Mouse (Mus musculus) testis, adult 2 months (tissue): ENCODE data around the gene Hps5. TPM values are rescaled to one million over a fixed set of nuclear protein-coding genes. Genes with fewer than 3 reads are reported as not detected.

Source experiments
- H3K27ac ChIP-seq: fragments of 200-500 bp; 2 replicates; pipeline ENCODE4 v1.5.1; 2012; ENCODE audit warnings: low read depth, low read length; ENCODE audit not compliant: control insufficient read depth, insufficient read depth
- H3K27me3 ChIP-seq: fragments of 200-500 bp; 2 replicates; pipeline ENCODE4 v1.6.1; 2012; ENCODE audit warnings: mild to moderate bottlenecking, low read length, moderate library complexity; ENCODE audit not compliant: control insufficient read depth, insufficient read depth
- H3K36me3 ChIP-seq: fragments of 200-500 bp; 2 replicates; pipeline ENCODE4 v1.6.1; 2012; ENCODE audit warnings: mild to moderate bottlenecking, low read length; ENCODE audit not compliant: control insufficient read depth, insufficient read depth
- H3K4me1 ChIP-seq: fragments of 200-500 bp; 2 replicates; pipeline ENCODE4 v1.6.1; 2012; ENCODE audit warnings: low read length; ENCODE audit not compliant: control insufficient read depth, insufficient read depth
- H3K4me3 ChIP-seq: fragments of 200-500 bp; 2 replicates; pipeline ENCODE4 v1.5.1; 2012; ENCODE audit warnings: low read depth, mild to moderate bottlenecking, low read length, moderate library complexity, mixed read lengths; ENCODE audit not compliant: control insufficient read depth
- CTCF ChIP-seq: fragments of 200-500 bp; IDR thresholded peaks from 2 replicates; pipeline ENCODE4 v1.5.1; 2012; ENCODE audit warnings: low read depth, mild to moderate bottlenecking, inconsistent platforms, low read length, moderate library complexity; ENCODE audit not compliant: control insufficient read depth, insufficient read depth, insufficient replicate concordance
- POLR2A ChIP-seq: fragments of 200-500 bp; IDR thresholded peaks from 2 replicates; pipeline ENCODE4 v1.6.1; 2012; ENCODE audit warnings: low read depth, mild to moderate bottlenecking, inconsistent platforms, low read length, moderate library complexity; ENCODE audit not compliant: control insufficient read depth
- polyA plus RNA-seq: library from polyadenylated mRNA; depleted of rRNA; stranded (reverse); fragments of >200 nt; gene quantifications from 2 replicates; pipeline ENCODE4 v1.2.3, GENCODE M21; 2012

Gene Hps5
- polyA plus RNA-seq, 1 experiment = 16.5 TPM

DNA sequence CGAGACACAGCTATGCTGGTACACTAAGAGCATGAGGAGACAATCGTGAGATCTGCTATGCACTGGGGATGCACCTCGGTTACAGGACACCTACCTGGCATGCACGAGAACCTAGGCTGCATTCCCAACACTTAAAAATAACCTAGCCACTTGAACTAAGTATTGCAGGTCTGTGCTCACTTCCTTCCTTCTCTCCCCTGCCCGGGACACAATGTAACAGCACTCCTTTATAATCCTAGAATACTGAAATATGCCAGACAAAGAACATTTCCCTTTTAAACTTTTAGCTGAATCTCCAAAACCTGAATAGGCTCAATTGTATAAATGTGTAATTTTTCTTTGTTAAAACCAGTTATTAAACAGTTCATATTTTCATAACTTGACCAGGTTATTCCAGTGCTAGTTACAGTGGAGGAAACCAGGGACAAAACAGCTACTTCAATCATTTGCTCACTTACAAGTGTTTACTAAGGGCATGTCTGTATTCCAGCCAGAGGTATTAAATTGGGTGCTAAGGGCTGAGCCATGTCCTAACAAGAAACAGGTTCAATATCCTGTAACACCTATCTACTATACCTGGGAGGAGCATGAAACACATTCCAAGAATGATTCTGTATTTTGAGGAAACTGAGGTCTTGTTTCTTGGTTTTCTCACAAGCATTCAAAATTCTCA lies 6.6 kb downstream of the Hps5 start:
- Histone ChIP-seq H3K4me1 (no peaks in the 10 kb centered on the region), H3K36me3 (peaks cover 6% of the 10 kb centered on the region), H3K27me3 (no peaks in the 10 kb centered on the region), H3K27ac (no peak overlapping the region), H3K4me3 (no peak overlapping the region)
- TF ChIP-seq CTCF = no peak
- no peak for TF ChIP-seq POLR2A

DNA sequence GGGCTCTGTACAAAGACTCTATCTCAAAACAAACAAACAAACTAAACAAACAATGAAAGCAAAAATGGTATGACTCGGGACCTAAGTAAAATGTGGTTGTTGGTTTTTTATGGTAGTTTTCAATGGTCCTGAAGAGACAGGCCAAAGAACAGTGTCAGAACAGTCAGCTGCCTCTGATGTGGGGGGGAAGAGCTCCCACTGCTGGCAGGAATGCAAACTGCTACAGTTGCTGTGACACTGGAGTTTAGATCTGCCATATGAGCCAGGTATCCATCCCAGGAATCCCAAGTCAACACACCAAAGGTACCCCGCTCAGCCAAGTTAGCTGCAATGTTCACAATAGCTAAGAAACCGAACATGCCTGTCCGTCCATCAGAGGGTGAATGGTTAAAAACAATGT lies 25.2 kb downstream of the Hps5 start:
- H3K27me3 ChIP-seq = no peaks in the 10 kb centered on the region
- H3K27ac ChIP-seq = no peak overlapping the region
- no peak overlapping the region for H3K4me3 ChIP-seq
- peak; percentile 88; the same call in 1 of the 2 replicates for TF ChIP-seq CTCF
- no peak for TF ChIP-seq POLR2A
- H3K4me1 ChIP-seq = no peaks in the 10 kb centered on the region
- H3K36me3 ChIP-seq = peaks cover 12% of the 10 kb centered on the region

DNA sequence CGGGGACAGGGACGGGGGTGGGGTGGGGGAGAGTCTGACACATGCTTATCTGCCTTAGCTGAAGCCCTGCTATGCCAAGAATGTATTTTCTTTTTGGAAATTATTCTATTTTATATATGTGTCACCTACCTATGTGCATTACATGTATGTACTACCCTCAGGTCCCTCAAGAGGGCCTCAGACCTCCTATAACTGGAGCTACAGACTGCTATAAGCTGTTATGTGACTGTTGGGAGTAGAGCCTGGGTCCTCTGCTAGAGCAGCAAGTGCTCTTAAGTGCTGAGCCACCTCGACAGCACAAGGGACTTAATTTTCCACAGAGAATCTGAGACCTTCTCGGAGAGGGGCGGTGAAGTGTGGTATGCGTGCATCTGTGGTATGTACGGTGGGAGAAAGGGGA lies 27.4 kb downstream of the Hps5 start:
- no peak overlapping the region for H3K4me3 ChIP-seq
- peaks cover 8% of the 10 kb centered on the region for H3K36me3 ChIP-seq
- no peak overlapping the region for H3K27ac ChIP-seq

GRCm38 (mm10) chr7:46767371-46767770 lies 28.5 kb downstream of the Hps5 start:
- no peak overlapping the region for H3K4me3 ChIP-seq
- H3K4me1 ChIP-seq = no peaks in the 10 kb centered on the region; the same call in 1 of the 2 replicates
- H3K36me3 ChIP-seq = peaks cover 8% of the 10 kb centered on the region
- no peaks in the 10 kb centered on the region for H3K27me3 ChIP-seq
- no peak overlapping the region for H3K27ac ChIP-seq
- TF ChIP-seq POLR2A (no peak), CTCF (no peak)

More for the DNA sequence above, 27.4 kb downstream of the Hps5 start:
- no peaks in the 10 kb centered on the region for H3K4me1 ChIP-seq
- TF ChIP-seq POLR2A (no peak), CTCF (no peak)
- no peaks in the 10 kb centered on the region for H3K27me3 ChIP-seq

GRCm38 (mm10) chr7:46764672-46765071 lies 31.2 kb downstream of the Hps5 start:
- Histone ChIP-seq H3K36me3 (peaks cover 8% of the 10 kb centered on the region), H3K27me3 (no peaks in the 10 kb centered on the region), H3K4me1 (peaks cover 8% of the 10 kb centered on the region), H3K27ac (no peak overlapping the region), H3K4me3 (no peak overlapping the region)
- TF ChIP-seq POLR2A = no peak
- no peak for TF ChIP-seq CTCF

DNA sequence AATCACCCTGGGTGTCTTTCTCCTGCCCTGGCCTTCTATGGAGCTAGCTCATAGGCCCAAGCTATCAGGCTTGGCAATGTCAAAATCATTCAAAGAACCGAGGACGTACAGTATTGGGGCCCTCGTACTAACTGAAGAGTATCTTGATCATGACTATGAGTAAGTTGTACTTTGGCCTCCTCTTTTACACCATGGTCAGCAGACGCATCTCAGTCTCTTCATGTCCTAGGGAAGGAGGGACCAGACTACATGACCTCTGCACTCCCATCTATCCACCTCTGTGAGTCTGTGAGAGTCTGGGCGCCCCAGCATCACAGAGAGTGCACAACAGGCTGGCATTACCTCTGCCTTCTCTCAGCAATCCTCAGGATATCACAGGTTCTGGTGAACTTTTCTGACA lies 33.3 kb downstream of the Hps5 start:
- no peaks in the 10 kb centered on the region for H3K27me3 ChIP-seq
- peaks cover 10% of the 10 kb centered on the region for H3K4me1 ChIP-seq
- H3K4me3 ChIP-seq = no peak overlapping the region
- TF ChIP-seq CTCF (no peak), POLR2A (no peak)
- no peak overlapping the region for H3K27ac ChIP-seq
- H3K36me3 ChIP-seq = peaks cover 3% of the 10 kb centered on the region

DNA sequence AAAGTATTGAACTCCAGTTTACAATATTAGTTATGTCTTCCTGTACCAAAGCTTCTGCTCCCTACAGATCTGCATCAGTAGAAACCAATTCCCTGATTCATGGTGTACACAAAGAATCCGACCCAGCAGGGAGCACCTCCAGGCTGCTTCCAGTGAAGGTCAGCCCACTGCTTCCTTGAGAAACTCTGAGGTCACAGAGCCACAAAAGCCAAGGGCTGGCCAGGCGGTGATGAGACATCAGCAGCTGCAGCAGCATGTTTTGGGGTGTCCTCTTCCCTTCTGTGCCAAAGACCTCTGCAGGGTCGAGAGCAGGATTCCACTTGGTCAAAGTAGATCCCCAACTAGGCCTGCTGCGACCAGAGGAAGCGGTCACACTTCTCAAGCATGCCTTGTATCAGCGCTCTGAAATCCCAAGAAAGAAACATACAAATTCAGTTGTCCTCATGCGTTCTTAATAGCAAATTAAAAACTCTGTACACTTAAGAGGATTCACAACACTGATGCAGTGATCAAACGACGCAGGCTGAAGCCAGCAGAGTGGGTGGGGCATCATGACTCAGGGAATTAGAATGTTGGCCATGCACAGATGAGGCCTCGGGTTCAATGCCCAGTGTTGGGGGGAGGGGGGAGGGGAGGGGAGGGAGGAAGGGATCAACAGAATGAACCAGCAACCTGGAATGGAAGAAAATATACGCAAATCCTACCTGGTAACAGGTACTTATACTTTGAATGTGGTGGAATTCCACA lies 34.6 kb downstream of the Hps5 start:
- no peak for TF ChIP-seq POLR2A
- no peak overlapping the region for H3K27ac ChIP-seq
- no peak overlapping the region for H3K4me3 ChIP-seq
- H3K27me3 ChIP-seq = no peaks in the 10 kb centered on the region
- H3K4me1 ChIP-seq = peaks cover 10% of the 10 kb centered on the region
- H3K36me3 ChIP-seq = peaks cover 3% of the 10 kb centered on the region
